18 mouse cellular contexts compared by ENCODE assay signal in genomic region chr5:106296721-106297120, GRCm38 (mm10).
DNase-seq lines count a peak whose midpoint lies in the region; ATAC-seq lines count a peak whose summit lies in the region.
"Had no signal": no experiment of that assay in that cellular context is flagged by ENCODE, and none has a peak within 500 bp of the region (broad histone marks: within the 10 kb centered on the region; RNA-seq: fewer than 3 reads in every experiment).

No protein-coding gene starts in this region.

- no peaks in the 10 kb centered on the region for H3K36me3 ChIP-seq in hindbrain, embryonic 10.5 days
- no peaks in the 10 kb centered on the region for H3K36me3 ChIP-seq in hindbrain, embryonic 11.5 days (ENCODE audit: control insufficient read depth, insufficient read depth, low read length)
- H3K36me3 ChIP-seq in lung, embryonic 16.5 days (ENCODE audit: control insufficient read depth, insufficient read depth, low read length) = no peaks in the 10 kb centered on the region
- H3K36me3 ChIP-seq: embryonic facial prominence, embryonic 12.5 days; heart, embryonic 15.5 days; hindbrain, embryonic 12.5 days had no signal

- DNase-seq in hindbrain, embryonic 10.5 days (ENCODE audit: low spot score) = peak; percentile 47
- no peak for DNase-seq in hindbrain, embryonic 11.5 days (ENCODE audit: low spot score)
- no peak for DNase-seq in lung, adult 18-20 months
- peak; percentile 33 for DNase-seq in embryo, embryonic 11 days
- peak; percentile 17 for DNase-seq in lung, postnatal 36 days
- no peak for DNase-seq in adrenal gland, adult 2 months
- DNase-seq in thymus, postnatal 14 days = no peak
- DNase-seq: cerebellum, postnatal 10 days; gastrocnemius, postnatal 10 days; heart, adult 2 months; spleen, adult 18-20 months; thymus, adult 18-20 months had no signal

- peaks cover 28% of the 10 kb centered on the region for H3K27me3 ChIP-seq in hindbrain, embryonic 10.5 days (ENCODE audit: insufficient read depth, poor library complexity, severe bottlenecking)
- H3K27me3 ChIP-seq in hindbrain, embryonic 11.5 days (ENCODE audit: control insufficient read depth, insufficient read depth, low read length) = no peaks in the 10 kb centered on the region
- no peaks in the 10 kb centered on the region for H3K27me3 ChIP-seq in lung, embryonic 16.5 days (ENCODE audit: control insufficient read depth, insufficient read depth, low read depth, low read length)
- H3K27me3 ChIP-seq: embryonic facial prominence, embryonic 12.5 days; heart, embryonic 15.5 days had no signal

- no peak overlapping the region for H3K9ac ChIP-seq in hindbrain, embryonic 11.5 days (ENCODE audit: low read depth, low read length)
- H3K9ac ChIP-seq in lung, embryonic 16.5 days (ENCODE audit: low read length) = no peak overlapping the region
- H3K9ac ChIP-seq: embryonic facial prominence, embryonic 12.5 days; heart, embryonic 15.5 days; hindbrain, embryonic 12.5 days had no signal

- H3K4me3 ChIP-seq in hindbrain, embryonic 10.5 days = no peak overlapping the region
- H3K4me3 ChIP-seq in hindbrain, embryonic 11.5 days (ENCODE audit: low read depth, low read length) = no peak overlapping the region
- H3K4me3 ChIP-seq in lung, embryonic 16.5 days (ENCODE audit: low read length) = no peak overlapping the region
- H3K4me3 ChIP-seq: embryonic facial prominence, embryonic 12.5 days; heart, adult 2 months; heart, embryonic 15.5 days; hindbrain, embryonic 12.5 days had no signal

- WGBS in hindbrain, embryonic 10.5 days = 9% methylated on average over 6 of the region's 6 CpGs
- WGBS in hindbrain, embryonic 11.5 days = 10% methylated on average over 6 of the region's 6 CpGs
- 25% methylated on average over 6 of the region's 6 CpGs for WGBS in lung, embryonic 16.5 days

- no peak overlapping the region for H3K4me2 ChIP-seq in hindbrain, embryonic 11.5 days (replicated peaks; ENCODE audit: low read depth, low read length)
- no peak overlapping the region for H3K4me2 ChIP-seq in lung, embryonic 16.5 days (ENCODE audit: low read depth, low read length)
- H3K4me2 ChIP-seq: embryonic facial prominence, embryonic 12.5 days; heart, embryonic 15.5 days; hindbrain, embryonic 12.5 days had no signal

- H3K9me3 ChIP-seq in hindbrain, embryonic 10.5 days = no peaks in the 10 kb centered on the region
- H3K9me3 ChIP-seq in hindbrain, embryonic 11.5 days (ENCODE audit: control insufficient read depth, low read length) = no peaks in the 10 kb centered on the region
- no peaks in the 10 kb centered on the region for H3K9me3 ChIP-seq in lung, embryonic 16.5 days (ENCODE audit: control insufficient read depth, low read length)
- H3K9me3 ChIP-seq: embryonic facial prominence, embryonic 12.5 days; heart, embryonic 15.5 days; hindbrain, embryonic 12.5 days had no signal

- H3K4me1 ChIP-seq in hindbrain, embryonic 10.5 days (replicated peaks) = peaks cover 26% of the 10 kb centered on the region
- peaks cover 7% of the 10 kb centered on the region; the same call in 1 of the 2 replicates for H3K4me1 ChIP-seq in hindbrain, embryonic 11.5 days (replicated peaks; ENCODE audit: control insufficient read depth, insufficient read depth, low read length)
- H3K4me1 ChIP-seq in lung, embryonic 16.5 days (replicated peaks; ENCODE audit: control insufficient read depth, insufficient read depth, low read length) = peaks cover 2% of the 10 kb centered on the region; the same call in 1 of the 2 replicates

- no peak overlapping the region for H3K27ac ChIP-seq in hindbrain, embryonic 10.5 days
- no peak overlapping the region for H3K27ac ChIP-seq in hindbrain, embryonic 11.5 days (ENCODE audit: low read depth, low read length)
- H3K27ac ChIP-seq in lung, embryonic 16.5 days (ENCODE audit: low read length) = no peak overlapping the region
- H3K27ac ChIP-seq: embryonic facial prominence, embryonic 12.5 days; heart, adult 2 months; heart, embryonic 15.5 days; hindbrain, embryonic 12.5 days; macrophage had no signal

- no peak for ATAC-seq in hindbrain, embryonic 11.5 days (ENCODE audit: low FRiP score)
- ATAC-seq in lung, embryonic 16.5 days (ENCODE audit: low read depth) = peak; percentile 69; the same call in 1 of the 2 replicates
- ATAC-seq: Patski had no signal

Comparison
In these comparisons a context has a peak if more than half of its experiments do, and no peak if none do; other contexts are left out.
1. DNase-seq: peak in hindbrain, embryonic 10.5 days (single experiment), embryo, embryonic 11 days (single experiment) and lung, postnatal 36 days (single experiment); none in hindbrain, embryonic 11.5 days (single experiment), lung, adult 18-20 months (0 of 2), adrenal gland, adult 2 months (single experiment) and thymus, postnatal 14 days (single experiment).